35 mouse cellular contexts compared by ENCODE assay signal in genomic region chr12:8656596-8656995, GRCm38 (mm10). TPM values are rescaled to one million over a fixed set of nuclear protein-coding genes. Genes with fewer than 3 reads are reported as not detected.
DNase-seq lines count a peak whose midpoint lies in the region; ATAC-seq and TF ChIP-seq lines count a peak whose summit lies in the region.
"Had no signal": no experiment of that assay in that cellular context is flagged by ENCODE, and none has a peak within 500 bp of the region (broad histone marks: within the 10 kb centered on the region; RNA-seq: fewer than 3 reads in every experiment).

No protein-coding gene starts in this region.

- no peak overlapping the region for H3K4me3 ChIP-seq in heart, embryonic 10.5 days
- no peak overlapping the region for H3K4me3 ChIP-seq in stomach, postnatal 0 days (ENCODE audit: low read depth, low read length)
- H3K4me3 ChIP-seq: embryonic facial prominence, embryonic 12.5 days; forebrain, embryonic 13.5 days; heart, adult 2 months; heart, embryonic 15.5 days; hindbrain, embryonic 10.5 days; intestine, embryonic 15.5 days; left cerebral cortex, adult 2 months; myocyte; neural tube, embryonic 13.5 days had no signal

- peak; percentile 49; the same call in 1 of the 2 replicates for ATAC-seq in stomach, postnatal 0 days (ENCODE audit: low FRiP score, low TSS enrichment)
- ATAC-seq: forebrain, embryonic 13.5 days; hindbrain, embryonic 16.5 days; intestine, embryonic 15.5 days; midbrain, embryonic 16.5 days had no signal

- no peak overlapping the region for H3K4me2 ChIP-seq in stomach, postnatal 0 days (replicated peaks; ENCODE audit: low read depth)
- H3K4me2 ChIP-seq: embryonic facial prominence, embryonic 12.5 days; forebrain, embryonic 13.5 days; heart, embryonic 15.5 days; intestine, embryonic 15.5 days; lung, embryonic 14.5 days; neural tube, embryonic 13.5 days had no signal

- WGBS in heart, embryonic 10.5 days = 86% methylated on average over 4 of the region's 4 CpGs
- WGBS in stomach, postnatal 0 days = 73% methylated on average over 4 of the region's 4 CpGs

- H3K27ac ChIP-seq in heart, embryonic 10.5 days = 0 out of 2 replicates have a peak overlapping the region, but pooled peaks have one; percentile 52
- peak overlapping the region; percentile 81 for H3K27ac ChIP-seq in stomach, postnatal 0 days (replicated peaks)
- H3K27ac ChIP-seq: embryonic facial prominence, embryonic 12.5 days; forebrain, embryonic 13.5 days; heart, adult 2 months; heart, embryonic 15.5 days; hindbrain, embryonic 10.5 days; intestine, embryonic 15.5 days; left cerebral cortex, adult 2 months; liver, embryonic 14.5 days; neural tube, embryonic 13.5 days had no signal

- H3K4me1 ChIP-seq in heart, embryonic 10.5 days = peaks cover 13% of the 10 kb centered on the region; the same call in 1 of the 2 replicates
- no peaks in the 10 kb centered on the region for H3K4me1 ChIP-seq in stomach, postnatal 0 days (replicated peaks; ENCODE audit: control insufficient read depth, insufficient read depth)
- H3K4me1 ChIP-seq: embryonic facial prominence, embryonic 12.5 days; forebrain, embryonic 13.5 days; hindbrain, embryonic 10.5 days; intestine, embryonic 15.5 days; neural tube, embryonic 13.5 days had no signal

- no peaks in the 10 kb centered on the region for H3K36me3 ChIP-seq in heart, embryonic 10.5 days
- no peaks in the 10 kb centered on the region for H3K36me3 ChIP-seq in stomach, postnatal 0 days (ENCODE audit: control insufficient read depth, insufficient read depth, low read length)
- H3K36me3 ChIP-seq: embryonic facial prominence, embryonic 12.5 days; heart, embryonic 15.5 days; hindbrain, embryonic 10.5 days; intestine, embryonic 15.5 days; neural tube, embryonic 13.5 days had no signal

- no peak for TF ChIP-seq CTCF in stomach, postnatal 0 days (IDR thresholded peaks at IDR 0.05; ENCODE audit: low read depth)

- TF ChIP-seq EP300 in stomach, postnatal 0 days (optimal IDR thresholded peaks at IDR 0.05) = no peak

- intact Hi-C loops in heart, postnatal 25 days (cut with DNase I) = no loop called here

- no peak overlapping the region for H3K9ac ChIP-seq in stomach, postnatal 0 days (ENCODE audit: low read length)
- H3K9ac ChIP-seq: embryonic facial prominence, embryonic 12.5 days; forebrain, embryonic 13.5 days; heart, embryonic 15.5 days; intestine, embryonic 15.5 days; liver, embryonic 14.5 days; lung, embryonic 14.5 days; neural tube, embryonic 13.5 days had no signal

- peak; percentile 24 for DNase-seq in adrenal gland, adult 8-10 months
- no peak for DNase-seq in adrenal gland, adult (ENCODE audit: inconsistent age in 2 of 2, low spot score in 1 of 2)
- DNase-seq in heart, embryonic 10.5 days (ENCODE audit: low spot score) = no peak
- DNase-seq in heart, postnatal 25 days (ENCODE audit: low spot score) = no peak
- peak; percentile 43 for DNase-seq in Muller cell, postnatal 12 days (ENCODE audit: inconsistent ontology term)
- peak; percentile 18 for DNase-seq in stomach, postnatal 0 days (ENCODE audit: low spot score)
- no peak for DNase-seq in kidney, adult 8-10 months
- no peak for DNase-seq in gastrocnemius, adult 8-10 months (ENCODE audit: low spot score in 2 of 2)
- DNase-seq: cerebellum, adult 2 months; cerebellum, postnatal 25 days; gastrocnemius, postnatal 14 days; heart, adult 2 months; kidney, postnatal 36 days; lung, embryonic 14.5 days; lung, postnatal 36 days; retina, postnatal 1 day; thymus, adult 2 months; thymus, postnatal 4 days had no signal

- H3K9me3 ChIP-seq in heart, embryonic 10.5 days = no peaks in the 10 kb centered on the region
- no peaks in the 10 kb centered on the region for H3K9me3 ChIP-seq in stomach, postnatal 0 days (ENCODE audit: control insufficient read depth, low read length)
- H3K9me3 ChIP-seq: embryonic facial prominence, embryonic 12.5 days; forebrain, embryonic 13.5 days; heart, embryonic 15.5 days; hindbrain, embryonic 10.5 days; intestine, embryonic 15.5 days; neural tube, embryonic 13.5 days had no signal

- no peaks in the 10 kb centered on the region for H3K27me3 ChIP-seq in heart, embryonic 10.5 days (ENCODE audit: insufficient read depth, poor library complexity, severe bottlenecking)
- H3K27me3 ChIP-seq in stomach, postnatal 0 days (ENCODE audit: control insufficient read depth, insufficient read depth, low read length) = no peaks in the 10 kb centered on the region
- H3K27me3 ChIP-seq: embryonic facial prominence, embryonic 12.5 days; forebrain, embryonic 13.5 days; heart, embryonic 15.5 days; intestine, embryonic 15.5 days; neural tube, embryonic 13.5 days had no signal

RNA-seq across cellular contexts. Expression of gene Pum2, which starts 17.3 kb away (rescaled TPM):
- total RNA-seq in adrenal gland, adult 8-10 months (2022) = 100 to 1,000 TPM; 152 to 158 (median 154) TPM
- 37.3 and 42.5 TPM in 2 replicates for polyA plus RNA-seq in heart, embryonic 10.5 days (2016; fragmentation: Nextera tagmentation; extraction: Ambion mirVana)
- total RNA-seq in heart, postnatal 25 days (2021) = 100 to 1,000 TPM; 129 to 131 TPM
- polyA plus RNA-seq in stomach, postnatal 0 days (2015; fragmentation: Nextera tagmentation; extraction: Ambion mirVana) = 22.6 and 23.8 TPM in 2 replicates
- total RNA-seq in gastrocnemius, adult 8-10 months (2022) = 10 to 100 TPM; 80.0 to 94.9 (median 88.2) TPM

RNA-seq across cellular contexts. Expression of gene Slc7a15, which starts 57.7 kb away (rescaled TPM):
- total RNA-seq in adrenal gland, adult 8-10 months (2022) = not detected
- polyA plus RNA-seq in heart, embryonic 10.5 days (2016; fragmentation: Nextera tagmentation; extraction: Ambion mirVana) = not detected in 2 replicates
- total RNA-seq in heart, postnatal 25 days (2021) = not detected
- polyA plus RNA-seq in stomach, postnatal 0 days (2015; fragmentation: Nextera tagmentation; extraction: Ambion mirVana) = not detected in 2 replicates
- not detected for total RNA-seq in gastrocnemius, adult 8-10 months (2022)
- total RNA-seq: gastrocnemius, postnatal 14 days; heart, adult 2 months; left cerebral cortex, adult 2 months; left cerebral cortex, postnatal 36 days; megakaryocyte-erythroid progenitor cell, adult 5-6 weeks had no signal
- polyA plus RNA-seq: embryonic facial prominence, embryonic 12.5 days; forebrain, embryonic 13.5 days; heart, adult 2 months; heart, embryonic 15.5 days; hindbrain, embryonic 10.5 days; hindbrain, embryonic 16.5 days; kidney, embryonic 14.5 days; limb, embryonic 14.5 days; lung, embryonic 14.5 days; midbrain, embryonic 16.5 days; neural tube, embryonic 13.5 days; spleen, adult 2 months; stomach, embryonic 14.5 days had no signal

Comparison
In these comparisons a context has a peak if more than half of its experiments do, and no peak if none do; other contexts are left out.
1. DNase-seq: peak in adrenal gland, adult 8-10 months (single experiment), Muller cell, postnatal 12 days (single experiment) and stomach, postnatal 0 days (single experiment); none in adrenal gland, adult (0 of 2), heart, embryonic 10.5 days (single experiment), heart, postnatal 25 days (single experiment), kidney, adult 8-10 months (0 of 2) and gastrocnemius, adult 8-10 months (0 of 2).